Mouse (Mus musculus) urinary bladder, adult 18-20 months (tissue): ENCODE measurements around the gene Gm20390.
"Not testable (repeated sequence)": the region's sequence is repeated elsewhere in the genome, so short reads cannot be mapped to it uniquely, and the experiment has no call there.

Source experiments
- DNase-seq, 2 experiments: peaks; one replicate each; pipeline ENCODE4 v3.0.0; 2022; ENCODE audit warnings: low spot score in 2 of 2, mixed read lengths in 2 of 2

Gene Gm20390

GRCm38 (mm10) chr11:93965391-93965790 lies 2.7 kb downstream of the Gm20390 start:
- no peak for DNase-seq

GRCm38 (mm10) chr11:93963013-93963412 lies 5.1 kb downstream of the Gm20390 start:
- no peak for DNase-seq

- DNase-seq = no peak
Measured at GRCm38 (mm10) chr11:93961482-93961881, 6.6 kb downstream of the Gm20390 start.

DNA sequence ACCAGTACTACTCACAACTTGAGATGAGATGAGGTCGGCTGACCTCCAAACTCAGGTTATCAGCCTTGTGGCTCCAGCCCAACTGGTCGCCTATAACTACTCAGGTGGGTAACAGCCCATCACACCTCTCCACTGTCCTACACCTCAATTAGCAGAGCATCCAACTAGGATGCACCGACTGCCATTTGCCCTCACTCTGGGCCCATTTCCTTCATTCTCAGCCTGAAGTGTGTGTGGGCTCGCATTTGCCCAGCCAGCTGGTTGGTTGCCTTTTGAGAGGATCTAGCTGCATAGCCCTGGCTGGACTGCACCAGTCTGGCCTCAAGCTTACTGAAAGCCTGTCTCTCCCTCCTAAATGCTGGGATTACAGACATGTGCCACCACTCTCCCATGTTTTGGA lies 10.3 kb downstream of the Gm20390 start:
- no peak for DNase-seq

- no peak for DNase-seq
Measured at GRCm38 (mm10) chr11:93957031-93957555, 11.0 kb downstream of the Gm20390 start.

DNA sequence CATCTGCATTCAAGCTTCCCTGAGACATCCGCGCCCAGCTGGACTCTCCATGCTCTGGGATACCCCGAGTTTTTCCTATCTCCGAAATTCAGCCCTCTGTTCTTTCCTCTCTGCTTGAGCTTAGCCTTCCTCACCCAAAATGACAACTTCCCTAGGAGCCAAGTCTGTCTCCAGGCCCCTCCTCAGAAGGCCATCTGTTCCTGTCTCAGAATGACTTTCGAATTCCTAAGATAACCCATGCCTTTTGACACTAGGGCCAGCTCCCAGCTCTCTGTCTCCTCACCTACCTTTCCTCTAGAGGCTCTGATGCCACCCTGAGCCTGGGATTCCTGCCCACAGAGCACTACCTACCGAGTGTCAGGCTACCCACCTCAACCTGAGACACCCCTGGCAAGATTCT lies 11.9 kb downstream of the Gm20390 start, which contains the start of gene Nme2:
TSS of gene Nme2 (minus strand) at position 101 of the 400 bp plus-strand sequence.
- DNase-seq = no peak

GRCm38 (mm10) chr11:93955256-93956150 lies 12.6 kb downstream of the Gm20390 start:
- DNase-seq = peak; percentile 90 to 92

DNA sequence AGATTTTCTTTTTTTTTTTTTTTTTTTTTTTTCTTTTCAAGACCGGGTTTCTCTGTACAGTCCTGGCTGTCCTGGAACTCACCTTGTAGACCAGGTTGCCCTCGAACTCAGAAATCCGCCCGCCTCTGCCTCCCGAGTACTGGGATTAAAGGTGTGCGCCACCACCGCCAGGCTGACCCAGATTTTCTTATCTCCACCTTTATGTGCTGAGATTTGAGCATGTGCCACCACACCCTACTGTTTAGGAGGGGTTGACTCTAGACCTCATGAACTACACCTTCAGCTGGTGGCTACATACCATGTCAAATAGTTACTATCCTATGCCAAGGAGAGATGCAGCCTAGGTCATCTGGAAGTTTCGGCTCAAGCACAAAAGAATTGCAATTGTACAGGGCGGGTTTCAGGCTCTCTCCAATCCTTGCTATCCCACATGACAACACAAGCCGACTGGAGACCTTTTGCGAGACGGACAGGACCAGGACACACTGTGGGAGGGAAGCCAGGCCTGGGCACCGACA lies 13.3 kb downstream of the Gm20390 start:
- DNase-seq = no peak

DNA sequence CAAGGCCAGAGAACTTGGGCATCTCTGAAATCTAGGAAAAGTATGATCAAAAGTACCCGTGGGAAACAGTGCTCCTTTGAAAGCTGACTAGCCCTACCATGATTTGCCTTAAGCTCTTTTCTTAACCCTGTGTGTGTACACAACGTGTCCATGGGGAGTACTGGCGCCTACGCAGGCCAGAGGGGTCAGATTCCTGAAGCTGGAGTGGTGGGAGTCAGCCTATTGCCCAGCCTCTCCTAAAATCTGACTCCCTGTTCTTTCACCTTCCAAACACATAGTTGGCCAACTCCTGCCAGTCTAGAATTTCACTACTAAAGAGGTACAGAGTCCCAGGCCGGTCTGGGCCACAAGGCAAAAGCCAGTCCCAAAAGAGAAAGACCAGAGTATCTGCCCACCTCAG lies 15.7 kb downstream of the Gm20390 start:
- DNase-seq = no peak

GRCm38 (mm10) chr11:93950045-93950444 lies 18.0 kb downstream of the Gm20390 start:
- DNase-seq = no peak

DNA sequence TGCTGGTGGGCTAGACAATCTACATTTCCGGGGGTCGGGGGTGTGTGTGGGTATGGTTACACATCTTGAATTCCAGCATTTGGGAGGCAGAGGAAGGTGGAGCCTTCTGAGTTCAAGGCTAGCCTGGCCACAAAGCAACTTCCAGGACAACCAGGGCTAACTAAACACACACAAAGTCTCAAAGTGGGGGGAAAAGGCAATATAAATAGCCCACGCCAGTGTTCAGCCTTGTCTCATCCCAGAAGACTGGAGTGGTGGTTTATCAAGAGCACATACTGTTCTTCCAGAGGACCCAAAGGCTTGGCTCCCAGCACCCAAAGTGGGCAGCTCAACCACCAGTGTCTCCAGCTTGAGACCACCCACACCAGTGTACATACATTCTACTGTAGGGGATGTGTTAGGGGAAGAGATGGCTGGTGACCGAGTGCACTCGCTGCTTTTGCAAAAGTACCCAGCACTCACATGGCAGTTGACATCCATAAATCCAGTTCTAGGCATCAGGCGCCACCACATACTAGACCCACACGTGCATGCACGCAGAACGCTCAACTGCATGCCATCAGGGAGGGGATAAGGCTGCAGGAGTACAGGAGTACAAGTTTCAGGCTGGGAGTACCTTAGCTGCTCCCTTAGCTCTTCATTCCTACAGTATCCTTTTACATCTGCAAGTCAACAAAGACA lies 19.1 kb downstream of the Gm20390 start:
- no peak for DNase-seq

GRCm38 (mm10) chr11:93944986-93945385 lies 23.1 kb downstream of the Gm20390 start:
- DNase-seq = no peak

DNA sequence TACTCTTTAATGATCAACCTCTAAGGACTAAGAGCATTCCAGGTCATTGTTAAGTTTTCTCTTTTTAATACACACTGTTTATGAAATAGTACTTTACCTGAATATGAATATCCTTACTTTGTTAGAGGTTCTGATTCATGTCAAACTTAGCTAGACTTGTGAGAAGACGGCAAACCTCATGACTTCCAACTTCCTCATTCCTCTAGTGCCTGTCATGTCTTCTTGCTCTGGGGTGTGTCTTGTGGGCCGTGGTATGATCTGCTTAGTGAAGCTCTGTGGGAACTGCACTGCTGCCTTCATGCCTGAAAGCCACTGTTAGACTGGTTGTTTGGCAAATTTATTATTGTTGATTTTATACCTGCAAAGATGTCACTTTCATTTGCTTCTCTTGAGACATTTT lies 27.2 kb downstream of the Gm20390 start:
- DNase-seq = no peak

DNA sequence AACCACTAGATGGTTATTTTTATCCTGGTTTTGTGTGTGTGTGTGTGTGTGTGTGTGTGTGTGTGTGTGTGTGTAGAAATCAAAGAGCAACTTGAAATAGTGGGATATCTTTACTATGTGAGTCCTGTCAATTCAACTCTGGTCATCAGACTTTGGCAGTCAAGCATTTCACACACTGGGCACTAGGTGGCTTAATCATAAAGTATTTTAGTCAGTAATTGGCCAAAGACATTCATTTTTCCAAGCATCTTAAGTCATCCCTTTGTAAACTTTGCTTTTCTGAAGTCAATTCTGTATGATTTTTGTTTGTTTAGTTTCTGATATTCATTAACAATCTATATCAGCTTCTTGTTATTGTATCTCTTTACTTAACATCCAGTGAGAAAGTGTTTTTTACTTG lies 39.0 kb downstream of the Gm20390 start:
- no peak for DNase-seq

- not testable (repeated sequence) for DNase-seq
Measured at GRCm38 (mm10) chr11:93915019-93915418, 53.1 kb downstream of the Gm20390 start.

- no peak for DNase-seq
Measured at GRCm38 (mm10) chr11:93911603-93912002, 56.5 kb downstream of the Gm20390 start.

DNA sequence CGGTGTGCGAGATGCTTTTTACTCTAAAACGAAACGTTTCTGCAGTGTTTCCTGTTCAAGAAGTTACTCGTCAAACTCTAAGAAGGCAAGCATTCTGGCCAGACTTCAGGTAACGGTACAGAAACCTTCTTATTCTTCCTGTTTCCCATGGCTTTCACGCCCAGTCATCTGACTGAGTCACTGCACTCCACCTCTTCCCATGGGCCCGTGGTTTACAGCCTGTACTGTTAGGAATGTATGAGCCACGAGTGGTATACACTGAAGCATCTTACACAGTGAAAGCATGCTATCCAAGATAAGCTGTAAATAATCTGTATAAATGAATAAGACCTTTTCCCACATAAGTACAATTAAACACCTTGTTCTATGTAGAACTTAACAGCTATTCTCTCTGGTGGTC lies 59.3 kb downstream of the Gm20390 start:
- DNase-seq = no peak

DNA sequence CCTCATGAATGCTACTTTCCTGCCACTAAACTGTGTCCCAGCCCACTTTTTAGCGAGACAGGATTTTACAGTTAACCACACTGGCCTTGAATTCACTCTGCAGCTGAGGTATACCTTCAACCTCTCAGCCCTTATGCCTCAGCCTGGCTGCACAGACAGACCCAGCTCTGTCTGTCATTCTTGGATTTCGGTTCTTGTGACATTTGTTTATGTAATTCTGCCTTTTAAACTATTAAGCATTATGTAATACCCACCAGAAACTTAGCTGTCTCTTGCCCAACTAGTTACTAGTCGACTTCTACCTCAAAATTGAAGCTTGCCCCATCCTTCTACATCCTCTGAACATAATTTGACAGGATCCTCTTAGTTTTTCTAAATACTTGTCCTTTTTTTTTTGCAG lies 60.3 kb downstream of the Gm20390 start:
- no peak for DNase-seq

- no peak for DNase-seq
Measured at GRCm38 (mm10) chr11:93906834-93907233, 61.3 kb downstream of the Gm20390 start.
